Mouse (Mus musculus): Measurements from ENCODE around the gene 1110059E24Rik. TPM values are rescaled to one million over a fixed set of nuclear protein-coding genes. Genes with fewer than 3 reads are reported as not detected.

Gene 1110059E24Rik
- polyA plus RNA-seq, 1 experiment from 2014 or later: 46.3 TPM

- Histone ChIP-seq H3K36me3 (ENCODE audit: control insufficient read depth, insufficient read depth, low read length) (no peaks in the 10 kb centered on the region), H3K4me3 (replicated peaks; ENCODE audit: low read length) (no peak overlapping the region), H3K4me1 (ENCODE audit: control insufficient read depth, insufficient read depth, low read length) (no peaks in the 10 kb centered on the region), H3K4me2 (ENCODE audit: low read depth, low read length) (no peak overlapping the region), H3K9ac (ENCODE audit: low read length) (no peak overlapping the region), H3K27ac (ENCODE audit: low read length) (no peak overlapping the region), H3K9me3 (replicated peaks; ENCODE audit: control insufficient read depth, low read length) (no peaks in the 10 kb centered on the region), H3K27me3 (ENCODE audit: control insufficient read depth, insufficient read depth, low read length) (no peaks in the 10 kb centered on the region)
- ATAC-seq (ENCODE audit: insufficient read depth, low FRiP score): no peak
- WGBS: 93% methylated on average over 3 of the region's 3 CpGs
These were observed 103.1 kb downstream of the 1110059E24Rik start for GRCm38 (mm10) chr19:21549713-21550112.

DNA sequence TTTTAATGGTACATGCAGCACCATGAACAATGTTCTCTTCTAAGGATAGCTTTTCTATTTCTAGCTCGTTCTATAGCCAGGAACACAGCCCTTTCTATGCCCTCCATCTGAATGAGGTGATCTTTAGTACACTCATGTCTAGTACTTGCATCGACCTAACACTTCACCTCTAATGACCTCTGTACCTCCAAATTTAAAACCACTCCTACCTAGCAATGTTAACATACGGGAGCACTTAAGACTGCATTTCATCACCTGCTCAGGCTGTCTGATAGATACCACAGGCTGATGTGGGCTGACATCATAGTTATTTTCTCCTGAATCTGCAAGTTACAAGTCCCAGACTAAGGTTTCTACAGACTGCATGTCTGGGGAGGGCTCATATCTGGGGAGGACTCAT is 103.8 kb downstream of the 1110059E24Rik start:
- 60% methylated on average over 3 of the region's 3 CpGs for WGBS
- Histone ChIP-seq H3K4me1 (ENCODE audit: control insufficient read depth, insufficient read depth, low read length) (no peaks in the 10 kb centered on the region), H3K4me2 (ENCODE audit: low read depth, low read length) (no peak overlapping the region), H3K9me3 (replicated peaks; ENCODE audit: control insufficient read depth, low read length) (no peaks in the 10 kb centered on the region), H3K36me3 (ENCODE audit: control insufficient read depth, insufficient read depth, low read length) (no peaks in the 10 kb centered on the region), H3K27ac (ENCODE audit: low read length) (no peak overlapping the region), H3K9ac (ENCODE audit: low read length) (no peak overlapping the region), H3K27me3 (ENCODE audit: control insufficient read depth, insufficient read depth, low read length) (no peaks in the 10 kb centered on the region), H3K4me3 (replicated peaks; ENCODE audit: low read length) (no peak overlapping the region)
- ATAC-seq (ENCODE audit: insufficient read depth, low FRiP score): no peak

DNA sequence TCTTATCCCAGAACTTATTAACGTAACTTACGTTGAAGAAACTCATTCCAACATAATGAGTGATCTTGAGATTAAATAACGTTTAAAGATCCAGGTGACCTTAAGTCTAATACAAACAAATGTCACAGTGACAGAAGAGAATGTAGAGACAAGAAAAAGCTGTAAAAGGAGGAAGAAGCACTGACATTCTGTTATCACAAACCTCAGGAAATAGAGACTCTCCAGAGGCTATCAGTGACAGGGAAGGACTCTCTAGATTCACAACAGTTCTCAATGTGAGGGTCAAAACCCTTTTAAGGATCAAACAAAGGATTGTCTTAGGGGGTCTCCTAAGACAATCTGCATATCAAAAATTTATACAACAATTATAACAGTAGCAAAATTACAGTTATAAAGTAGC is 115.7 kb downstream of the 1110059E24Rik start:
- no peak overlapping the region for H3K9ac ChIP-seq (ENCODE audit: low read length)
- WGBS: 27% methylated on average over 3 of the region's 3 CpGs
- ATAC-seq (ENCODE audit: insufficient read depth, low FRiP score): no peak
- H3K4me3 ChIP-seq (replicated peaks; ENCODE audit: low read length): no peak overlapping the region
- no peaks in the 10 kb centered on the region for H3K36me3 ChIP-seq (ENCODE audit: control insufficient read depth, insufficient read depth, low read length)
- H3K4me1 ChIP-seq (ENCODE audit: control insufficient read depth, insufficient read depth, low read length): no peaks in the 10 kb centered on the region
- H3K27ac ChIP-seq (ENCODE audit: low read length): no peak overlapping the region
- no peak overlapping the region for H3K4me2 ChIP-seq (ENCODE audit: low read depth, low read length)
- H3K9me3 ChIP-seq (replicated peaks; ENCODE audit: control insufficient read depth, low read length): no peaks in the 10 kb centered on the region
- no peaks in the 10 kb centered on the region for H3K27me3 ChIP-seq (ENCODE audit: control insufficient read depth, insufficient read depth, low read length)

Other genes starting within 250 kb of the 1110059E24Rik start
- 3.5 and 4.1 TPM in 2 replicates for gene Gda, start 179.5 kb downstream of the 1110059E24Rik start, polyA plus RNA-seq (2015; fragmentation: Nextera tagmentation; extraction: Ambion mirVana)
- 11.6 and 14.0 TPM in 2 replicates for gene Abhd17b, start 209 bp upstream of the 1110059E24Rik start, polyA plus RNA-seq (2015; fragmentation: Nextera tagmentation; extraction: Ambion mirVana)
- gene Cemip2, start 125.4 kb upstream of the 1110059E24Rik start, polyA plus RNA-seq (2015; fragmentation: Nextera tagmentation; extraction: Ambion mirVana): 11.7 and 13.0 TPM in 2 replicates